Mouse (Mus musculus): ENCODE results near the gene Mettl11b. TPM values are rescaled to one million over a fixed set of nuclear protein-coding genes. Genes with fewer than 3 reads are reported as not detected.

Gene Mettl11b
- total RNA-seq, 2 experiments from 2014 or later, result 21.9 to 42.0 TPM

GRCm38 (mm10) chr1:163657056-163657455 is 68.0 kb downstream of the Mettl11b start:
- no peak for DNase-seq (ENCODE audit: low spot score)

DNA sequence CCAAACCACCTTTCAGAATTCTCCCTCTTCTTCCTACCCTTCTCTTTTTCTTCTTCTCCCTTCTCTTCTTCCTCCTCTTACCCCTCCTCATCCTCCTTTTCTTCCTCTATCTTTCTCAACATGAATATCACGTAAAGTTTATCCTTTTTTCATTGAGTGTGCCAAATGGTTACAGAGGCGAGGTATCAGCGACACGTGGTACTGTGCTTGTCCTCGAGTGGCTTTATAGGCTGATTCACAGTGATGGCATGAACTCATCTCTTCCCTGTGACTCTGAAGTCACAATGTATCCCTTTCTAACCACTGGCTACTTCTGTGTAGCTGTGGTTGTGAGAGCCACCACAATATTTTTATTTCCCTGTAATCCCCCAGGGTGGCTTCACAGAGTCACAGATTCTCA is 68.6 kb downstream of the Mettl11b start:
- DNase-seq (ENCODE audit: low spot score), result no peak

Other genes with a start within 250 kb of the Mettl11b start
- 10 to 100 TPM; 20.0 to 22.9 TPM for gene Kifap3, start 54.4 kb upstream of the Mettl11b start, total RNA-seq (2021)
- 1 to 10 TPM; 3.2 to 3.8 TPM for gene Scyl3, start 203.9 kb upstream of the Mettl11b start, total RNA-seq (2021)

All from gastrocnemius, adult 18-20 months (tissue).